Mouse (Mus musculus): Measurements from ENCODE around the gene Tspan17. TPM values are rescaled to one million over a fixed set of nuclear protein-coding genes. Genes with fewer than 3 reads are reported as not detected.
A peak's percentile ranks its signal among the peaks of the same experiment; 100 is the strongest.

The Tspan17 gene
- polyA plus RNA-seq, 1 experiment, result 26.6 TPM

DNA sequence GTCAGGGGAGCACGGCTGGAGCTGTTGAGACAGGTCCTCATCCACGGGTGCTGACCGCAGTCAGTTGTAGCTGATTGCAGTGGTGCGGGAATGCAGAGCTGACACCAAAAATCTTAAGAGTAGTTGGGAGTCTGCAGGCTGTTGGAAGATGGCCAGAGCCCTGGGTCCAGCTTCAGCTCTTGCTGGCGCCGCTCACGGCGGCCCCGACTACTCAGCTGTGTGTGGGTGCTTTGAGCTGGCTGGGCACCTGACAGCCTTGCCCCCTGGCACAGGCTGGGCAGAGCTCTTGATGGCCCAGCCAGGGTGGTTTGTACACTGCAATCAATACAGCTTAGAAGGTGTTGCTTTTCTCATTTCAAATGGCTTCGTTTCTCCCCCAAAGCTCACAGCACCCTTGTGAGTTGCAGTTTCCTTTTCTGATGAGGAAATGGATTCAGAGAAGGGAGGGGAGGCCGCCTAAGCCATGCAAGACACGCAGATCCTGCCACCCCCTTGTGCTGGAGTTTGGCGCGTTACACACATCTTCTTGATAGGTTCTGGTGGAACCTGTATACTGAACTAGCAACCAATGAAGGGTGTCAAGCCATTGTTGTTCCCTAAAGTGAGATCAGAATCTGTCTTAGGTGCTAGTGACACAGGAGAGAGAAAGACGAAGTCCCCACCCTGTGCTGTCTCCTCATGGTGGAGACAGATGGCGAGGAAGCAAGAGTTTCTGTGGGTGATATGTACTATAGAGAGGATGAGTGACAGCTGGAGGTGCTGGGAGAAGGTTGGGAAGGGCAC, 8.9 kb downstream of the Tspan17 start:
- no peaks in the 10 kb centered on the region for H3K79me3 ChIP-seq (ENCODE audit: low read depth)
- TF ChIP-seq USF1 (IDR thresholded peaks at IDR 0.05; ENCODE audit: low read depth) (no peak), MAX (IDR thresholded peaks at IDR 0.05) (no peak), FOSL1 (IDR thresholded peaks at IDR 0.05; ENCODE audit: insufficient read depth, low read length, poor library complexity, severe bottlenecking) (no peak)
- no peaks in the 10 kb centered on the region for H3K79me2 ChIP-seq (ENCODE audit: control insufficient read depth, insufficient read depth)
- no peak overlapping the region for H3K4me3 ChIP-seq (ENCODE audit: insufficient read depth, poor library complexity, severe bottlenecking)
- no peak overlapping the region for H3ac ChIP-seq (ENCODE audit: control insufficient read depth, insufficient read length, low read depth)
- peaks cover 10% of the 10 kb centered on the region for H3K27me3 ChIP-seq (ENCODE audit: control insufficient read depth, insufficient read depth, insufficient read length)
- H3K36me3 ChIP-seq (ENCODE audit: control insufficient read depth, insufficient read depth), result no peaks in the 10 kb centered on the region

DNA sequence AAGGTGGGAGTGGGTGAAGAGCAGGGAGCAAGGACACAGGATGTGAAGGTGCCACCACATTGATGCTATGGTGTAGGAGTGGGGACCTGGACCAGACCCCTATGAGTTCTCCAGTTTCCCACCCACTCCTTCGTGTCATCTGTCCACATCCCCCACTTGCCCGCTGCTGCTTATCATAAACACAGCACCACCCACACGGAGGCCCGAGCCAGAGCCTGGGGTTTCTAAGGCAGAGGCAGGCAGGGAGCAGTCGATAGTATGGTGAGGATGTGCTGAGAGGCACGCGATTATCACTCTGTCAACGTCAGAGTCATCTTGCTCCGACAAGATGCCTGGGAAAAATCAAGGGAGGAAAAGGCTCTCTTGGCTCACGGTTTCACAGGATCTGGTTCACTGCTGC, 9.6 kb downstream of the Tspan17 start:
- no peak for TF ChIP-seq MYOG (IDR thresholded peaks at IDR 0.05; ENCODE audit: control insufficient read depth, extremely low read depth, insufficient read length)
- TF ChIP-seq MYOD1 (IDR thresholded peaks at IDR 0.05; ENCODE audit: control insufficient read depth, insufficient read length, low read depth), result no peak
- TF ChIP-seq CEBPB (IDR thresholded peaks at IDR 0.05; ENCODE audit: low read depth), result no peak
- TF ChIP-seq CTCF (IDR thresholded peaks at IDR 0.05; ENCODE audit: control insufficient read depth, insufficient read depth, insufficient read length), result no peak
- TF ChIP-seq MAX (IDR thresholded peaks at IDR 0.05), result no peak
- TF ChIP-seq USF1 (IDR thresholded peaks at IDR 0.05; ENCODE audit: low read depth), result no peak
- TF ChIP-seq FOSL1 (IDR thresholded peaks at IDR 0.05; ENCODE audit: insufficient read depth, low read length, poor library complexity, severe bottlenecking), result no peak
- peaks cover 12% of the 10 kb centered on the region for H3K27me3 ChIP-seq (ENCODE audit: control insufficient read depth, insufficient read depth, insufficient read length)
- no peaks in the 10 kb centered on the region for H3K79me3 ChIP-seq (ENCODE audit: low read depth)
- no peak overlapping the region for H3K4me3 ChIP-seq (ENCODE audit: insufficient read depth, poor library complexity, severe bottlenecking)
- H3ac ChIP-seq (ENCODE audit: control insufficient read depth, insufficient read length, low read depth), result no peak overlapping the region
- H3K79me2 ChIP-seq (ENCODE audit: control insufficient read depth, insufficient read depth), result no peaks in the 10 kb centered on the region
- H3K36me3 ChIP-seq (ENCODE audit: control insufficient read depth, insufficient read depth), result no peaks in the 10 kb centered on the region

DNA sequence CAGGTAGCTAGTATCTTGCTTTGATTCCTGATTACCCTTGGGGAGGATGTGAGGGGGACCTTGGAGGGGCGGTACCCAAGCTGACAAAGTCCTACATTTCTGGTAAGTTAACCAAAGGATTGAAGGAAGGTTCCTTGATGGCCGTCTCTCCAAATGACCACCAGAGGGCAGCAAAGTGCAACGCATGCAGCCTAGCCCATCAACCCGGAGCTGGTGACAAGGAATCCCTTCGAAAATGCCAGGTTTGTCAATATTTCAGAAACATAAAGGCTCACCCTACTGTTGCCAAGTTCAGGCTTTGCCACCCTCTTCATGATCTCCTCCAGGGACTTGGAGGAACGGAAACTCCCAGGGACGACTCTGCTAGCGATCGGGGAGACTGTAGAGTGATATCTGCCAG, 10.5 kb downstream of the Tspan17 start:
- TF ChIP-seq CTCF (IDR thresholded peaks at IDR 0.05; ENCODE audit: control insufficient read depth, insufficient read depth, insufficient read length) (peak; percentile 78), FOSL1 (IDR thresholded peaks at IDR 0.05; ENCODE audit: insufficient read depth, low read length, poor library complexity, severe bottlenecking) (no peak)
- Histone ChIP-seq H3K36me3 (ENCODE audit: control insufficient read depth, insufficient read depth) (no peaks in the 10 kb centered on the region), H3K4me3 (ENCODE audit: insufficient read depth, poor library complexity, severe bottlenecking) (no peak overlapping the region), H3K79me2 (ENCODE audit: control insufficient read depth, insufficient read depth) (no peaks in the 10 kb centered on the region), H3K79me3 (ENCODE audit: low read depth) (no peaks in the 10 kb centered on the region), H3K27me3 (ENCODE audit: control insufficient read depth, insufficient read depth, insufficient read length) (peaks cover 17% of the 10 kb centered on the region), H3ac (ENCODE audit: control insufficient read depth, insufficient read length, low read depth) (no peak overlapping the region)

DNA sequence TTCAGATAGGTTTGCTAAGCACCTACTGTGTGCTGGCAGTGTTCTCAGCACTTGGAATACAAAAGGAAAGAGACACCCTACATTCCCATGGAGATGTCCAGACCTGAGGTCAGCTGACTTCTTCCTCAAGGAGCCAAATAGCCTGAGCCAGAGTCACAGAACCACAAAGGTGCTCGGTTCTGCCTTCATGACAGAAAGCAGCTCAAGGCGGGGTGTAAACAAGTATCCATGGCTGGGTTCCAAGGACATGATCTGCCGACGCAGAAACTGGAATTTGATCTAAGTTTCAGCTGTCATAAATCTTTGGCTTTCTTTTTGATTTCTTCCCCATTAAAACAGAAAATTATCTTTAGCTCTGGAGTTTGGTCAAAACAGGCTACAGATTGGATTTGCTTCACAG, 11.0 kb downstream of the Tspan17 start:
- H3K79me2 ChIP-seq (ENCODE audit: control insufficient read depth, insufficient read depth), result no peaks in the 10 kb centered on the region
- no peaks in the 10 kb centered on the region for H3K79me3 ChIP-seq (ENCODE audit: low read depth)
- H3K36me3 ChIP-seq (ENCODE audit: control insufficient read depth, insufficient read depth), result no peaks in the 10 kb centered on the region
- H3ac ChIP-seq (ENCODE audit: control insufficient read depth, insufficient read length, low read depth), result no peak overlapping the region
- peaks cover 20% of the 10 kb centered on the region for H3K27me3 ChIP-seq (ENCODE audit: control insufficient read depth, insufficient read depth, insufficient read length)
- TF ChIP-seq CTCF (IDR thresholded peaks at IDR 0.05; ENCODE audit: control insufficient read depth, insufficient read depth, insufficient read length) (no peak), MAX (IDR thresholded peaks at IDR 0.05) (no peak), FOSL1 (IDR thresholded peaks at IDR 0.05; ENCODE audit: insufficient read depth, low read length, poor library complexity, severe bottlenecking) (no peak), MYOD1 (IDR thresholded peaks at IDR 0.05; ENCODE audit: control insufficient read depth, insufficient read length, low read depth) (no peak), USF1 (IDR thresholded peaks at IDR 0.05; ENCODE audit: low read depth) (no peak), CEBPB (IDR thresholded peaks at IDR 0.05; ENCODE audit: low read depth) (no peak), MYOG (IDR thresholded peaks at IDR 0.05; ENCODE audit: control insufficient read depth, extremely low read depth, insufficient read length) (no peak)
- H3K4me3 ChIP-seq (ENCODE audit: insufficient read depth, poor library complexity, severe bottlenecking), result no peak overlapping the region

DNA sequence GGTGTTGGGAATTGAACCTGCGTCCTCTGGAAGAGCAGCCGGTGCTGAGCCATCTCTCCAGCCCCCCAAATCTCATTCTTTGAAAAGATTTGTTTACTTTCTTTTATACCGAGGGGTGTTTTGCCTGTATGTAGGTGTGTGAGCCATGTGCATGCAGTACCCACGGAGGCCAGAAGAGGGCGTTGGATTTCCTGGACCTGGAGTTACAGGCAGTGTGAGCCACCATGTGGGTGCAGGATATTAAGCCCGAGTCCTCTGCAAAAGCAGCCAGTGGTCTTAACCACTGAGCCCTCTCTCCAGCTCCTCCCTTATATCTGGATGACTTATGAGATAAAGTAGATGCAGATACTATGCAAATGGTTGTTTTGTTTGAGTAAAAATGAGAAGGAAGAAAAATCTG, 13.8 kb downstream of the Tspan17 start:
- Histone ChIP-seq H3K27me3 (ENCODE audit: control insufficient read depth, insufficient read depth, insufficient read length) (peaks cover 28% of the 10 kb centered on the region), H3K4me3 (ENCODE audit: insufficient read depth, poor library complexity, severe bottlenecking) (no peak overlapping the region), H3K79me2 (ENCODE audit: control insufficient read depth, insufficient read depth) (no peaks in the 10 kb centered on the region), H3K36me3 (ENCODE audit: control insufficient read depth, insufficient read depth) (no peaks in the 10 kb centered on the region), H3K79me3 (ENCODE audit: low read depth) (no peaks in the 10 kb centered on the region), H3ac (ENCODE audit: control insufficient read depth, insufficient read length, low read depth) (no peak overlapping the region)
- TF ChIP-seq FOSL1 (IDR thresholded peaks at IDR 0.05; ENCODE audit: insufficient read depth, low read length, poor library complexity, severe bottlenecking) (no peak), MYOG (IDR thresholded peaks at IDR 0.05; ENCODE audit: control insufficient read depth, extremely low read depth, insufficient read length) (no peak), CEBPB (IDR thresholded peaks at IDR 0.05; ENCODE audit: low read depth) (no peak), MYOD1 (IDR thresholded peaks at IDR 0.05; ENCODE audit: control insufficient read depth, insufficient read length, low read depth) (no peak), CTCF (IDR thresholded peaks at IDR 0.05; ENCODE audit: control insufficient read depth, insufficient read depth, insufficient read length) (no peak), USF1 (IDR thresholded peaks at IDR 0.05; ENCODE audit: low read depth) (no peak), MAX (IDR thresholded peaks at IDR 0.05) (no peak)
